Mouse (Mus musculus): ENCODE data around the gene Slc35b1. TPM values are rescaled to one million over a fixed set of nuclear protein-coding genes. Genes with fewer than 3 reads are reported as not detected.

Slc35b1 gene
- total RNA-seq, 2 experiments from 2014 or later = 55.7 to 65.8 TPM

DNA sequence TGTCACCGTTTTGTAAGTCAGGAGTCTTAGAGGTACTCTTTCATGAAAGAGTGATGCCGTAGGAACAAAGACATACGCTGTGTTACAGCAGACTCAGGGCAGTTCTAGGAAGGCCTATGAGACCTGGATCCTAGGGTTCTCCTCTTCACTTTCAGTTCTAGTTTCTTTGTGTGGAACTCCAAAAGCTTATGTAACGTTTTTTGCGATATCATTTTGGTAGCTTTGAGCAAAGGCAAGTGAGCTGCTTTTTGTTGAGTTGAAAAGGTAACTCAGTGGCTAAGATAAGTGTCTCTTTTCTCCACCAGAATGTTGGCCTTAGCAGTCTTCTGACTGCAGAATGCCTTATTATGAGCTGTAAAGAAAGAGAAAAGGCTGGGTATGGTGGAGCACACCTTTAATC lies 32.8 kb downstream of the Slc35b1 start:
- DNase-seq (ENCODE audit: low spot score in 2 of 2) = no peak

GRCm38 (mm10) chr11:95420880-95421435 lies 36.5 kb downstream of the Slc35b1 start:
- DNase-seq (ENCODE audit: low spot score in 2 of 2) = no peak

- no peak for DNase-seq (ENCODE audit: low spot score in 2 of 2)
Measured at GRCm38 (mm10) chr11:95423505-95423904, 39.0 kb downstream of the Slc35b1 start.

DNA sequence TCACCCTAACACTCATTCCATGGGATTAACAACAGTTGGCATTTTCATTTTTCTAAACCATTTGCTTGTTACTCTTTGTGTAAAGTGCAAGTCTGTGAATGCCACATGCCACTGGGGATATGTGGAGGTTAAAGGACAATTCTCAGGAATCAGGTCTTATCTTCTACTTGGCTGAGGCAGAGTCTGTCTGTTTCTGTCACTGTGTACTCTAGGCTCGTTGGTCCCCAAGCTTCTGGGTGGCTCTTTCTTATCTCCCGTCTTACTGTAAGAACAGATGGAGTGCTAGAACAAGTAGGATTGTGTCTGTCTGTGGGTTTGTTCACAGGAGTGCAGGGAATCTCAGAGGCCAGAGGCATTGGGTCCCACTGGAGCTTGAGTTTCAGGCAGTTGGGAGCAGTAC lies 46.9 kb downstream of the Slc35b1 start:
- no peak for DNase-seq (ENCODE audit: low spot score in 2 of 2)

DNA sequence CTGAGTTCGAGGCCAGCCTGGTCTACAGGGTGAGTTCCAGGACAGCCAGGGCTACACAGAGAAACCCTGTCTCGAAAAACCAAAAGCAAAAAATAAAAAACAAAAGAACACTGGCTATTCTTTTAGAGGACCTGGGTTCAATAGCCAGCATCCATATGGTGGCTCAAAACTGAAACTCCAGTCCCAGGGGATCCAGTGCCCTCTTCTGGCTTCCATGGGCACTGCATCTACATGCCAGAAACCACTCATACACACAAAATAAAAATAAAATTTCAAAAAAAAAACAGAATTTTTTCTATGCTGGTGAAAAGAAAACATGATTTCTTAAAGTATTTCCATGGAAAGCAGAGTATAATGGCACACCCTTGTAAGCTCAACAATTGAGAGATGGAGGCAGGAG lies 47.7 kb downstream of the Slc35b1 start:
- peak; percentile 44 to 52 for DNase-seq (ENCODE audit: low spot score in 2 of 2)

Other genes with a start within 250 kb of the Slc35b1 start
- not detected for gene Dlx4, start 238.4 kb upstream of the Slc35b1 start, total RNA-seq (2021)
- gene Tac4, start 123.2 kb upstream of the Slc35b1 start, total RNA-seq (2021) = not detected
- 10 to 100 TPM; 54.9 to 59.0 TPM for gene Kat7, start 74.4 kb upstream of the Slc35b1 start, total RNA-seq (2021)
- gene Fam117a, start 47.7 kb upstream of the Slc35b1 start, total RNA-seq (2021) = 10 to 100 TPM; 11.7 to 21.8 TPM
- 100 to 1,000 TPM; 134 to 145 TPM for gene Spop, start 29.4 kb downstream of the Slc35b1 start, total RNA-seq (2021)
- 1 to 10 TPM; 2.3 to 9.4 TPM for gene Nxph3, start 129.9 kb downstream of the Slc35b1 start, total RNA-seq (2021)
- gene Ngfr, start 203.0 kb downstream of the Slc35b1 start, total RNA-seq (2021) = 1 to 10 TPM; 2.1 to 3.5 TPM